Mouse (Mus musculus) erythroblast, embryonic 14.5 days (primary cell): ENCODE data around the gene Sf3b2. TPM values are rescaled to one million over a fixed set of nuclear protein-coding genes. Genes with fewer than 3 reads are reported as not detected.

Experiments used
- H3K27me3 ChIP-seq: 2 replicates; pipeline ENCODE4 v1.6.1; 2012; ENCODE audit warnings: inconsistent platforms; ENCODE audit not compliant: control insufficient read depth
- H3K36me3 ChIP-seq: 2 replicates; pipeline ENCODE4 v1.6.1; 2012; ENCODE audit warnings: mild to moderate bottlenecking, inconsistent platforms; ENCODE audit not compliant: control insufficient read depth
- H3K4me1 ChIP-seq: 2 replicates; pipeline ENCODE4 v1.6.1; 2012; ENCODE audit warnings: inconsistent platforms; ENCODE audit not compliant: control insufficient read depth
- H3K4me3 ChIP-seq: replicated peaks from 2 replicates; pipeline ENCODE3; 2012; ENCODE audit warnings: moderate library complexity, mild to moderate bottlenecking, inconsistent platforms
- H3K9me3 ChIP-seq: 2 replicates; pipeline ENCODE4 v1.6.1; 2012; ENCODE audit warnings: low read length, inconsistent platforms, mixed read lengths; ENCODE audit not compliant: control insufficient read depth
- GATA1 ChIP-seq: IDR thresholded peaks from 2 replicates; pipeline ENCODE4 v1.6.1; 2012; ENCODE audit warnings: low read length, inconsistent platforms, mixed read lengths
- TAL1 ChIP-seq: IDR thresholded peaks from 3 replicates; pipeline ENCODE4 v1.6.1; 2012; ENCODE audit warnings: low read length, inconsistent platforms, mixed read lengths
- polyA plus RNA-seq: library from polyadenylated mRNA; stranded (reverse); fragments of >175 nt; gene quantifications from 2 replicates; pipeline ENCODE4 v1.2.3, GENCODE M21; 2012

Gene Sf3b2
- polyA plus RNA-seq, 1 experiment, result 23.0 TPM

DNA sequence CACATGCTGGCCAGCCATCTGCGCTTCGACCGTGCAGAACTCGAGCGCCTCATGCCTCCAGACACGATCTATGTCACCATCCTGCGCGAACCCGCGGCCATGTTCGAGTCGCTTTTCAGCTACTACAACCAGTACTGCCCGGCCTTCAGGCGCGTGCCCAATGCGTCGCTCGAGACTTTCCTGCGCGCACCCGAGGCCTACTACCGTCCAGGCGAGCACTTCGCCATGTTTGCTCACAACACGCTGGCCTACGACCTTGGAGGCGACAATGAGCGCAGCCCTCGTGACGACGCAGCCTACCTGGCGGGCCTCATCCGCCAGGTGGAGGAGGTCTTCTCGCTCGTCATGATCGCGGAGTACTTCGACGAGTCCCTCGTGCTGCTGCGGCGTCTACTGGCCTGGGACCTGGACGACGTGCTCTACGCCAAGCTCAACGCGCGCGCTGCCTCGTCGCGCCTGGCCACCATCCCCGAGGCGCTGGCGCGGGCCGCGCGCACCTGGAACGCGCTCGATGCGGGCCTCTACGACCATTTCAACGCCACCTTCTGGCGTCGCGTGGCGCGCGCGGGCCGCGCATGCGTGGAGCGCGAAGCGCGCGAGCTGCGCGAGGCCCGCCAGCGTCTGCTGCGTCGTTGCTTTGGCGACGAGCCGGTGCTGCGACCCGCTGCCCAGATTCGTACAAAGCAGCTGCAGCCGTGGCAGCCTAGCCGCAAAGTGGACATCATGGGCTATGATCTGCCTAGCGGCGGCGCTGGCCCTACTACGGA, 11.9 kb upstream of the Sf3b2 start:
- Histone ChIP-seq H3K4me3 (peak overlapping the region; percentile 22), H3K36me3 (no peaks in the 10 kb centered on the region), H3K4me1 (peaks cover 9% of the 10 kb centered on the region), H3K9me3 (peaks cover 16% of the 10 kb centered on the region), H3K27me3 (peaks cover 19% of the 10 kb centered on the region)
- no peak for TF ChIP-seq TAL1
- TF ChIP-seq GATA1, result no peak

- H3K4me3 ChIP-seq, result no peak overlapping the region
- TF ChIP-seq TAL1, result no peak
- no peak for TF ChIP-seq GATA1
- peaks cover 19% of the 10 kb centered on the region for H3K27me3 ChIP-seq
- peaks cover 9% of the 10 kb centered on the region for H3K4me1 ChIP-seq
- H3K36me3 ChIP-seq, result no peaks in the 10 kb centered on the region
- peaks cover 16% of the 10 kb centered on the region for H3K9me3 ChIP-seq
Observed at GRCm38 (mm10) chr19:5306279-5306678, 11.0 kb upstream of the Sf3b2 start.

DNA sequence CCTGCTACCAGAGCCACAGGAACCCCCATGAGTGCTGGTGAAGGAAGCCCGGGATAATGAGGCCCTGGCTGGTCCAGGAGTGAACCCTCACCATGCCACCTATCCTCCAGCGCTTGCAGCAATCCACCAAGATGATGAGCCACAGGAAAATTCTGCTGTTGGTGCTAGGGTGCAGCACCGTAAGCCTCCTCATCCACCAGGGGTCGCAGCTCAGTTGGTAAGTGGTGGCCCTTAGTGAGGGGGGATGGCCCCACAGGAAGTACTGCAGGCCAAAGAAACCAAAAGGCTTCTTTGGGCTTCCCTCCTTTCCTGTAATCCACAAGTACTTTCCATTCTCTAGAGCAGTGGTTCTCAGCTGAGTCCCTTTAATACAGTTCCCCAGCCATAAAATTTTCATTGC, 7.2 kb upstream of the Sf3b2 start:
- Histone ChIP-seq H3K27me3 (peaks cover 43% of the 10 kb centered on the region), H3K36me3 (no peaks in the 10 kb centered on the region), H3K9me3 (peaks cover 11% of the 10 kb centered on the region), H3K4me1 (peaks cover 11% of the 10 kb centered on the region), H3K4me3 (no peak overlapping the region)
- TF ChIP-seq TAL1 (no peak), GATA1 (no peak)

- peaks cover 42% of the 10 kb centered on the region for H3K27me3 ChIP-seq
- peaks cover 19% of the 10 kb centered on the region for H3K4me1 ChIP-seq
- TF ChIP-seq TAL1 (no peak), GATA1 (no peak)
- H3K36me3 ChIP-seq, result no peaks in the 10 kb centered on the region
- H3K4me3 ChIP-seq, result no peak overlapping the region
- no peaks in the 10 kb centered on the region for H3K9me3 ChIP-seq
Observed at GRCm38 (mm10) chr19:5300588-5300987, 5.3 kb upstream of the Sf3b2 start.

GRCm38 (mm10) chr19:5297903-5298800, 2.9 kb upstream of the Sf3b2 start, which contains the start of gene Gal3st3:
Gene Gal3st3 (plus strand): TSS chr19:5298331.
- peaks cover 39% of the 10 kb centered on the region for H3K27me3 ChIP-seq
- H3K36me3 ChIP-seq, result peaks cover 12% of the 10 kb centered on the region
- no peak within 1 kb of the TSS for H3K4me3 ChIP-seq
- TF ChIP-seq TAL1, result no peak
- no peak for TF ChIP-seq GATA1
- peaks cover 33% of the 10 kb centered on the region for H3K4me1 ChIP-seq
- no peaks in the 10 kb centered on the region for H3K9me3 ChIP-seq

- no peaks in the 10 kb centered on the region for H3K9me3 ChIP-seq
- H3K27me3 ChIP-seq, result peaks cover 39% of the 10 kb centered on the region
- H3K4me3 ChIP-seq, result no peak overlapping the region
- H3K36me3 ChIP-seq, result peaks cover 27% of the 10 kb centered on the region
- TF ChIP-seq TAL1, result no peak
- TF ChIP-seq GATA1, result no peak
- peaks cover 39% of the 10 kb centered on the region for H3K4me1 ChIP-seq
Observed at GRCm38 (mm10) chr19:5296630-5297029, 1.4 kb upstream of the Sf3b2 start.

DNA sequence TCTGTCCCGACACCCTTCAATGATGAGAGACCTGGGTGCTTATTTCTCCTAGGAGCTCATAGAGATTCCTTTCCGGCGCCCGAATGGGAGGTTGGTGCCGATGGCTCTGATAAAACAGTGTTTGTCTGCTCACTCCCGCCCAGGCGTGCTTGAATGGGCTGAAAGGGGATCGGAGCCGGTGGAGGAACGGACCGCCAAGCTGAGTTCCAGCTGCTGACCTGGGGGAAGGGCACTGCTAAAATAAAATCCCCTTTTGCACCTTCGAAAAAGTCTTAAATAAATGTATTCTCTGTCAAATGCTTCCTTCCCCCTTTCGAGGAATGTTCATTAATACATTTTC, 451 bp upstream of the Sf3b2 start:
- Histone ChIP-seq H3K27me3 (peaks cover 37% of the 10 kb centered on the region), H3K9me3 (no peaks in the 10 kb centered on the region), H3K4me3 (peak overlapping the region; percentile 99), H3K4me1 (peaks cover 39% of the 10 kb centered on the region), H3K36me3 (peaks cover 36% of the 10 kb centered on the region)
- TF ChIP-seq TAL1 (no peak), GATA1 (peak; percentile 16; the same call in 1 of the 2 replicates)

- H3K4me3 ChIP-seq, result no peak overlapping the region
- no peak for TF ChIP-seq TAL1
- TF ChIP-seq GATA1, result no peak
- no peaks in the 10 kb centered on the region for H3K27me3 ChIP-seq
- H3K9me3 ChIP-seq, result no peaks in the 10 kb centered on the region
- peaks cover 13% of the 10 kb centered on the region for H3K4me1 ChIP-seq
- peaks cover 92% of the 10 kb centered on the region for H3K36me3 ChIP-seq
Observed at GRCm38 (mm10) chr19:5278381-5278780, 16.9 kb downstream of the Sf3b2 start.

DNA sequence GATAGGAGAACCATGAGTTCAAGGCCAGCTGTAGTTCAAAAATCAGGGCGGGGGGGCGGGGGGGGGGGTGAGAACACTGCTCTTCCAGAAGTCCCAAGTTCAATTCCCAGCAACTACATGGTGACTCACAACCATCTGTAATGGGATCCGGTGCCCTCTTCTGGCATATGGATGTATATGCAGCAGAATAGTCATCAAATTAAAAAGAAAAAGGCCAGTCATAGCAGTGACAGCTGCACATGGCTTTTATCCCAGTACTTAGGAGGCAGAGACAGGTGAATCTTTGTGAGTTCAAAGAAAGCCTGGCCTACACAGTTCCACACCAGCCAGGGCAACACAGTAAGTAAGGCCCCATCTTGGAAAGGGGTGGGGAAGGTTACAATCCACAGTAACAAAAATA, 18.1 kb downstream of the Sf3b2 start:
- Histone ChIP-seq H3K4me3 (no peak overlapping the region), H3K36me3 (peaks cover 80% of the 10 kb centered on the region), H3K9me3 (no peaks in the 10 kb centered on the region), H3K27me3 (no peaks in the 10 kb centered on the region), H3K4me1 (peaks cover 23% of the 10 kb centered on the region)
- no peak for TF ChIP-seq GATA1
- no peak for TF ChIP-seq TAL1
